Mouse (Mus musculus): ENCODE measurements around the gene Myh7b.

DNA sequence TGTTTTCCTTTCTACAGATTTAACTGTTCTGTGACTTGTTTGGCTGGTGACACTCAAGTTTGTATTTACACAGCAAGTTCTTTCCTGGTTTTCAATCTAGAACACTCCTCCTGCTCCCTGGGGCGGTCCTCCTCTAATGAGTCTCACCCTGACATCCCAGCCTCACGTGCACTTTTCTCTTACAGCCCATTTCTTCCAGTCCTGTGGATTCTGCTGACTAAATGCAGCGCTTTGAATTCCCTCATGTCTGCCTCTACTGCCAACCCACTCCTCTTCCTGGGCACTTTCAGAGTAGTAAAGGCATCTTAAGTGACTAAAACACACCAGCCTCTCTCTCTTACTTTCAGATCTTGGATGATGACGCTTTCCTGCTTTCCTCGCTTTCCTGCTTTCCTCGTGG is 19.3 kb upstream of the Myh7b start:
- no peak for TF ChIP-seq CTCF (IDR thresholded peaks at IDR 0.05; ENCODE audit: low read depth, low read length)
- no peak for TF ChIP-seq POLR2A (IDR thresholded peaks at IDR 0.05; ENCODE audit: extremely low read depth, insufficient read depth, low read length)

All from liver, adult 2 months (tissue).